In genomic region chr6:99160348-99160693, GRCm38 (mm10) we compare ENCODE assay signal across 15 mouse cellular contexts.
DNase-seq lines count a peak whose midpoint lies in the region; ATAC-seq and TF ChIP-seq lines count a peak whose summit lies in the region.
"Had no signal": no experiment of that assay in that cellular context is flagged by ENCODE, and none has a peak within 500 bp of the region (broad histone marks: within the 10 kb centered on the region; RNA-seq: fewer than 3 reads in every experiment).

No protein-coding gene starts in this region.

- dilution Hi-C loops in CH12.LX (cut with MboI; ENCODE audit: extremely low pct_ligation_motif_present, extremely low pct_unique_long_range_greater_than_20kb, low sequenced_read_pairs), result no loop called here

- no peaks in the 10 kb centered on the region for H3K27me3 ChIP-seq in intestine, embryonic 15.5 days (replicated peaks)
- H3K27me3 ChIP-seq in intestine, embryonic 16.5 days (replicated peaks; ENCODE audit: control insufficient read depth, insufficient read depth, low read length), result no peaks in the 10 kb centered on the region
- H3K27me3 ChIP-seq in CH12.LX (replicated peaks), result no peaks in the 10 kb centered on the region
- no peaks in the 10 kb centered on the region for H3K27me3 ChIP-seq in embryonic facial prominence, embryonic 10.5 days (replicated peaks; ENCODE audit: low read depth, poor library complexity, severe bottlenecking)
- no peaks in the 10 kb centered on the region for H3K27me3 ChIP-seq in limb, embryonic 14.5 days (ENCODE audit: control insufficient read depth, insufficient read depth, low read length)
- H3K27me3 ChIP-seq: Patski had no signal

- no peaks in the 10 kb centered on the region for H3K36me3 ChIP-seq in intestine, embryonic 15.5 days
- no peaks in the 10 kb centered on the region for H3K36me3 ChIP-seq in intestine, embryonic 16.5 days (ENCODE audit: control insufficient read depth, insufficient read depth, low read length)
- peaks cover 10 to 12% of the 10 kb centered on the region in 2 experiments for H3K36me3 ChIP-seq in CH12.LX (replicated peaks in 1 of 2; ENCODE audit: control insufficient read depth in 1 of 2, insufficient read depth in 1 of 2, low read length in 1 of 2)
- no peaks in the 10 kb centered on the region for H3K36me3 ChIP-seq in embryonic facial prominence, embryonic 10.5 days (replicated peaks)
- H3K36me3 ChIP-seq in limb, embryonic 14.5 days (ENCODE audit: control insufficient read depth, insufficient read depth, low read length), result no peaks in the 10 kb centered on the region

- no peak overlapping the region for H3K4me3 ChIP-seq in intestine, embryonic 15.5 days (replicated peaks)
- no peak overlapping the region for H3K4me3 ChIP-seq in intestine, embryonic 16.5 days (ENCODE audit: low read length)
- peak overlapping the region in 2 of 3 experiments; percentile 34 to 58 for H3K4me3 ChIP-seq in CH12.LX (replicated peaks in 1 of 3; ENCODE audit: low read depth in 2 of 3, low read length in 2 of 3, poor library complexity in 1 of 3)
- peak overlapping the region; percentile 29; the same call in 1 of the 2 replicates for H3K4me3 ChIP-seq in embryonic facial prominence, embryonic 10.5 days
- no peak overlapping the region for H3K4me3 ChIP-seq in limb, embryonic 14.5 days (replicated peaks; ENCODE audit: low read length)
- H3K4me3 ChIP-seq: erythroblast, embryonic 14.5 days had no signal

- no peak overlapping the region for H3K9ac ChIP-seq in intestine, embryonic 15.5 days
- no peak overlapping the region for H3K9ac ChIP-seq in intestine, embryonic 16.5 days (ENCODE audit: low read depth, low read length)
- peak overlapping the region; percentile 93 for H3K9ac ChIP-seq in CH12.LX (ENCODE audit: insufficient read depth, low read depth)
- H3K9ac ChIP-seq in limb, embryonic 14.5 days (ENCODE audit: low read depth, low read length, severe bottlenecking), result peak overlapping the region; percentile 2; the same call in 1 of the 2 replicates

- DNase-seq in CH12.LX (ENCODE audit: extremely low read depth), result no peak
- no peak for DNase-seq in embryonic facial prominence, embryonic 10.5 days (ENCODE audit: low spot score)
- DNase-seq in limb, embryonic 14.5 days (ENCODE audit: low spot score), result peak; percentile 33
- DNase-seq in cerebellum, adult 18-20 months, result no peak
- no peak for DNase-seq in layer of hippocampus, postnatal 10 days (ENCODE audit: low spot score in 2 of 2)
- no peak for DNase-seq in cerebellum, postnatal 14 days
- DNase-seq: cerebellum, postnatal 10 days; kidney, postnatal 10 days; spleen, adult 18-20 months had no signal

- no peaks in the 10 kb centered on the region for H3K9me3 ChIP-seq in intestine, embryonic 15.5 days
- no peaks in the 10 kb centered on the region for H3K9me3 ChIP-seq in intestine, embryonic 16.5 days (ENCODE audit: control insufficient read depth, low read length)
- H3K9me3 ChIP-seq in CH12.LX (replicated peaks; ENCODE audit: low read length), result no peaks in the 10 kb centered on the region
- no peaks in the 10 kb centered on the region for H3K9me3 ChIP-seq in embryonic facial prominence, embryonic 10.5 days
- H3K9me3 ChIP-seq in limb, embryonic 14.5 days (ENCODE audit: control insufficient read depth, low read length), result no peaks in the 10 kb centered on the region

- peaks cover 5% of the 10 kb centered on the region; the same call in 1 of the 2 replicates for H3K79me2 ChIP-seq in CH12.LX (replicated peaks; ENCODE audit: control insufficient read depth, extremely low read depth, insufficient read depth, poor library complexity, severe bottlenecking)

- 51% methylated on average over 9 of the region's 9 CpGs for WGBS in intestine, embryonic 15.5 days
- WGBS in intestine, embryonic 16.5 days, result 50% methylated on average over 9 of the region's 9 CpGs
- WGBS in embryonic facial prominence, embryonic 10.5 days, result 39% methylated on average over 9 of the region's 9 CpGs
- WGBS in limb, embryonic 14.5 days, result 16% methylated on average over 9 of the region's 9 CpGs

- 0 out of 2 replicates have a peak overlapping the region, but pooled peaks have one; percentile 7 for H3K4me2 ChIP-seq in intestine, embryonic 15.5 days (replicated peaks)
- H3K4me2 ChIP-seq in intestine, embryonic 16.5 days (ENCODE audit: low read depth, low read length), result no peak overlapping the region
- H3K4me2 ChIP-seq in CH12.LX (ENCODE audit: insufficient read depth, low read depth, poor library complexity, severe bottlenecking), result peak overlapping the region; percentile 88
- peak overlapping the region; percentile 40 for H3K4me2 ChIP-seq in limb, embryonic 14.5 days (replicated peaks; ENCODE audit: low read depth, low read length, severe bottlenecking)
- H3K4me2 ChIP-seq: liver, embryonic 11.5 days had no signal

- H3K27ac ChIP-seq in intestine, embryonic 15.5 days, result no peak overlapping the region
- no peak overlapping the region for H3K27ac ChIP-seq in intestine, embryonic 16.5 days (ENCODE audit: low read length)
- peak overlapping the region; percentile 86 for H3K27ac ChIP-seq in CH12.LX (ENCODE audit: insufficient read depth, low read depth)
- H3K27ac ChIP-seq in embryonic facial prominence, embryonic 10.5 days (replicated peaks), result peak overlapping the region; percentile 84
- H3K27ac ChIP-seq in limb, embryonic 14.5 days (replicated peaks; ENCODE audit: low read depth, low read length), result peak overlapping the region; percentile 49
- H3K27ac ChIP-seq: macrophage had no signal

- TF ChIP-seq CTCF in CH12.LX (conservative IDR thresholded peaks at IDR 0.05 in 1 of 2, IDR thresholded peaks at IDR 0.05 in 1 of 2; ENCODE audit: low read depth in 2 of 2, low read length in 2 of 2), result no peak

- ATAC-seq in intestine, embryonic 15.5 days, result no peak
- no peak for ATAC-seq in intestine, embryonic 16.5 days
- ATAC-seq in limb, embryonic 14.5 days (ENCODE audit: low FRiP score, low read depth), result peak; percentile 60; the same call in 1 of the 2 replicates
- ATAC-seq: Patski had no signal

- H3K4me1 ChIP-seq in intestine, embryonic 15.5 days (replicated peaks), result no peaks in the 10 kb centered on the region
- H3K4me1 ChIP-seq in intestine, embryonic 16.5 days (ENCODE audit: control insufficient read depth, insufficient read depth, low read length), result peaks cover 10% of the 10 kb centered on the region; the same call in 1 of the 2 replicates
- peaks cover 15 to 40% of the 10 kb centered on the region in 2 experiments for H3K4me1 ChIP-seq in CH12.LX (ENCODE audit: control insufficient read depth in 1 of 2, insufficient read depth in 2 of 2)
- H3K4me1 ChIP-seq in embryonic facial prominence, embryonic 10.5 days, result peaks cover 34% of the 10 kb centered on the region
- H3K4me1 ChIP-seq in limb, embryonic 14.5 days (ENCODE audit: control insufficient read depth, insufficient read depth, low read length), result peaks cover 9% of the 10 kb centered on the region

- in situ Hi-C loops in CH12.LX (cut with MboI; ENCODE audit: low pct_ligation_motif_present, low pct_unique_long_range_greater_than_20kb, low sequenced_read_pairs), result no loop called here

- peak; percentile 2; the same call in 1 of the 2 replicates for TF ChIP-seq EP300 in CH12.LX (IDR thresholded peaks at IDR 0.05; ENCODE audit: low read length)

- TF ChIP-seq POLR2A in CH12.LX (IDR thresholded peaks at IDR 0.05; ENCODE audit: low read depth, low read length), result 0 out of 2 replicates have a peak, but pooled peaks have one; percentile 42
- no peak for TF ChIP-seq POLR2A in limb, embryonic 14.5 days (IDR thresholded peaks at IDR 0.05; ENCODE audit: borderline replicate concordance, extremely low read depth, insufficient read depth, insufficient read length)

- TF ChIP-seq RAD21 in CH12.LX (IDR thresholded peaks at IDR 0.05; ENCODE audit: low read depth, low read length), result no peak

TF ChIP-seq in CH12.LX, 34 proteins besides CTCF, POLR2A, EP300 and RAD21:
- TF ChIP-seq ETS1 (conservative IDR thresholded peaks at IDR 0.05; ENCODE audit: low read depth, low read length) (no peak), PAX5 (IDR thresholded peaks at IDR 0.05; ENCODE audit: low read length) (no peak), SIN3A (IDR thresholded peaks at IDR 0.05; ENCODE audit: low read length) (no peak), TBP (conservative IDR thresholded peaks at IDR 0.05; ENCODE audit: low read depth, low read length) (no peak), ZKSCAN1 (IDR thresholded peaks at IDR 0.05; ENCODE audit: borderline replicate concordance, low read depth, low read length) (no peak), MXI1 (IDR thresholded peaks at IDR 0.05; ENCODE audit: low read depth, low read length) (0 out of 2 replicates have a peak, but pooled peaks have one; percentile 48), JUND (conservative IDR thresholded peaks at IDR 0.05; ENCODE audit: low read depth, low read length) (no peak), CHD1 (IDR thresholded peaks at IDR 0.05; ENCODE audit: low read depth, low read length) (no peak), RCOR1 (conservative IDR thresholded peaks at IDR 0.05; ENCODE audit: low read depth, low read length) (no peak), USF1 (IDR thresholded peaks at IDR 0.05; ENCODE audit: low read depth, low read length) (no peak), JUN (IDR thresholded peaks at IDR 0.05; ENCODE audit: insufficient read depth, low read depth, low read length) (no peak), MAX (IDR thresholded peaks at IDR 0.05; ENCODE audit: low read length) (peak; percentile 72; the same call in 1 of the 2 replicates), KAT2A (IDR thresholded peaks at IDR 0.05; ENCODE audit: insufficient replicate concordance, low read length) (no peak), TCF12 (IDR thresholded peaks at IDR 0.05; ENCODE audit: low read depth, low read length) (0 out of 2 replicates have a peak, but pooled peaks have one; percentile 15), POLR2AphosphoS2 (IDR thresholded peaks at IDR 0.05; ENCODE audit: low read depth, low read length) (no peak), MYC (IDR thresholded peaks at IDR 0.05; ENCODE audit: low read depth, low read length) (peak; percentile 87; the same call in 1 of the 2 replicates), ELF1 (IDR thresholded peaks at IDR 0.05; ENCODE audit: low read depth, low read length) (0 out of 2 replicates have a peak, but pooled peaks have one; percentile 3)
TF ChIP-seq in CH12.LX: peak in this region for 5.

Comparison
In these comparisons a context has a peak if more than half of its experiments do, and no peak if none do; other contexts are left out.
1. H3K27ac ChIP-seq: peak in CH12.LX (single experiment), embryonic facial prominence, embryonic 10.5 days (single experiment) and limb, embryonic 14.5 days (single experiment); none in intestine, embryonic 15.5 days (single experiment) and intestine, embryonic 16.5 days (single experiment).
2. H3K4me3 ChIP-seq: peak in CH12.LX (2 of 3) and embryonic facial prominence, embryonic 10.5 days (single experiment); none in intestine, embryonic 15.5 days (single experiment), intestine, embryonic 16.5 days (single experiment) and limb, embryonic 14.5 days (single experiment).
3. H3K9ac ChIP-seq: peak in CH12.LX (single experiment) and limb, embryonic 14.5 days (single experiment); none in intestine, embryonic 15.5 days (single experiment) and intestine, embryonic 16.5 days (single experiment).